Mouse (Mus musculus) testis, adult 2 months (tissue): ENCODE results near the gene Nup133.

Experiments
- CTCF ChIP-seq: fragments of 200-500 bp; IDR thresholded peaks from 2 replicates; pipeline ENCODE4 v1.5.1; 2012; ENCODE audit warnings: low read depth, mild to moderate bottlenecking, inconsistent platforms, low read length, moderate library complexity; ENCODE audit not compliant: control insufficient read depth, insufficient read depth, insufficient replicate concordance
- POLR2A ChIP-seq: fragments of 200-500 bp; IDR thresholded peaks from 2 replicates; pipeline ENCODE4 v1.6.1; 2012; ENCODE audit warnings: low read depth, mild to moderate bottlenecking, inconsistent platforms, low read length, moderate library complexity; ENCODE audit not compliant: control insufficient read depth

DNA sequence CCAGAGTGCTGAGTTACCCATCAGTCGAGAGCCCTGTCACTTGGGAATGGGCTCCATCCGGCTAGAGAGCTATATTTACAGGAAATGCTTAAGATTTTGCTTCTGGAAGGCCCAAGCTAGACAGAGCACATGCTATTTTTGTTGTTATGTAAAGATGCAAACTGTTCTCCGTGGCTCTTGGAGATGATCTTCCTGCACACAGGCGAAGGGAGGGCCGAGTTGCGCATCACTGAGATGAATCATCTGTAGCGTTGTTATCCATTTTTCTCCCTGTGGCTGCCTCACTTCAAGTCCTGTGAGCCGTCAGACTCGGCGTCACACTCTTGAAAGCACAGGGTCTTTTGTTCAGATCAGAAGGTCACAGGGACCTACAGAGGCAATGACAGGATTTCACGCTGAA is 74.7 kb downstream of the Nup133 start:
- TF ChIP-seq CTCF, result no peak
- TF ChIP-seq POLR2A, result no peak
